Mouse (Mus musculus) v-Abl transformed pro-B cells (cell line): ENCODE data around the gene Retnlg.
"Not testable (repeated sequence)": the region's sequence is repeated elsewhere in the genome, so short reads cannot be mapped to it uniquely, and the experiment has no call there.

Source experiments
- in situ Hi-C, 2 experiments: fragments of 400-800 bp; cut with MboI; formaldehyde crosslinking; loops; one replicate each; pipeline ENCODE4 v1.15.1; 2025; ENCODE audit not compliant: unreplicated experiment in 2 of 2

The Retnlg gene

GRCm38 (mm10) chr16:48872321-48872720 lies at the start of gene Retnlg:
TSS of gene Retnlg (plus strand) at chr16:48872621.
- in situ Hi-C loops: no loop called here

GRCm38 (mm10) chr16:48826474-48826873 lies 45.9 kb upstream of the Retnlg start:
- in situ Hi-C loops: no loop called here

GRCm38 (mm10) chr16:48827625-48828024 lies 44.8 kb upstream of the Retnlg start:
- in situ Hi-C loops: no loop called here

GRCm38 (mm10) chr16:48829060-48829459 lies 43.4 kb upstream of the Retnlg start:
- in situ Hi-C loops: no loop called here

- in situ Hi-C loops: no loop called here
These were observed 40.4 kb upstream of the Retnlg start for GRCm38 (mm10) chr16:48832055-48832454.

GRCm38 (mm10) chr16:48833626-48834025 lies 38.8 kb upstream of the Retnlg start:
- in situ Hi-C loops: not testable (repeated sequence)

GRCm38 (mm10) chr16:48842266-48842665 lies 30.2 kb upstream of the Retnlg start, which contains the start of gene Retnla:
TSS of gene Retnla (plus strand) at chr16:48842551.
- in situ Hi-C loops: no loop called here

GRCm38 (mm10) chr16:48843671-48844386 lies 28.6 kb upstream of the Retnlg start:
- in situ Hi-C loops: no loop called here

GRCm38 (mm10) chr16:48865004-48865403 lies 7.4 kb upstream of the Retnlg start:
- in situ Hi-C loops: not testable (repeated sequence)

- in situ Hi-C loops: no loop called here
These were observed 4.7 kb upstream of the Retnlg start for GRCm38 (mm10) chr16:48867690-48868089.

- in situ Hi-C loops: no loop called here
These were observed 3.8 kb upstream of the Retnlg start for GRCm38 (mm10) chr16:48868663-48869062.

- in situ Hi-C loops: no loop called here
These were observed 2.8 kb upstream of the Retnlg start for GRCm38 (mm10) chr16:48869671-48870070.

- in situ Hi-C loops: no loop called here
These were observed 667 bp upstream of the Retnlg start for GRCm38 (mm10) chr16:48871754-48872153.

- in situ Hi-C loops: no loop called here
These were observed 18.3 kb downstream of the Retnlg start for GRCm38 (mm10) chr16:48890733-48891132.

GRCm38 (mm10) chr16:48899868-48900267 lies 27.4 kb downstream of the Retnlg start:
- in situ Hi-C loops: no loop called here

GRCm38 (mm10) chr16:48911184-48911583 lies 38.8 kb downstream of the Retnlg start:
- in situ Hi-C loops: no loop called here

GRCm38 (mm10) chr16:48913206-48913605 lies 40.8 kb downstream of the Retnlg start:
- in situ Hi-C loops: no loop called here

GRCm38 (mm10) chr16:48923724-48924123 lies 51.3 kb downstream of the Retnlg start:
- in situ Hi-C loops: no loop called here
